Mouse (Mus musculus): ENCODE results near the gene Pcca.

Pcca gene

GRCm38 (mm10) chr14:122747860-122748842 is 214.0 kb downstream of the Pcca start:
- no peak for DNase-seq (ENCODE audit: low spot score)

DNA sequence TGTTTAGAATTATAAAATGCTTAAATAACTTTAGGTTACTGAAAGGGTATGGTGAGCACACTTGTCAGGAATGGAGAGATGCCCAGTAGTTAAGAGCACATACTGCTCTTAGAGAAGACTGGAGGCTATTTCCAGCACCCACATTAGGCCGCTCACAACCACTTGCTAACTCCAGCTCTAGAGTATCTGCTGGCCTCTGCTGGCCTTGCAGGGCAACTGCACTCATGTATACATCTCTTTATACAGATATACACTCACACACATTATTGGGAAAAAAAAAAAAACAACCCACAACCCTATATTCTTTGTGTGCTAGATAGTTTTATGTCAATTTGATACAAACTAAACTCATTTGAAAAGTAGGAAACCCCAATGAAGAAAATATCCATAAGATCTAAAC is 217.4 kb downstream of the Pcca start:
- no peak for DNase-seq (ENCODE audit: low spot score)

- DNase-seq (ENCODE audit: low spot score), result no peak
Measured at GRCm38 (mm10) chr14:122753278-122753677, 219.2 kb downstream of the Pcca start.

DNA sequence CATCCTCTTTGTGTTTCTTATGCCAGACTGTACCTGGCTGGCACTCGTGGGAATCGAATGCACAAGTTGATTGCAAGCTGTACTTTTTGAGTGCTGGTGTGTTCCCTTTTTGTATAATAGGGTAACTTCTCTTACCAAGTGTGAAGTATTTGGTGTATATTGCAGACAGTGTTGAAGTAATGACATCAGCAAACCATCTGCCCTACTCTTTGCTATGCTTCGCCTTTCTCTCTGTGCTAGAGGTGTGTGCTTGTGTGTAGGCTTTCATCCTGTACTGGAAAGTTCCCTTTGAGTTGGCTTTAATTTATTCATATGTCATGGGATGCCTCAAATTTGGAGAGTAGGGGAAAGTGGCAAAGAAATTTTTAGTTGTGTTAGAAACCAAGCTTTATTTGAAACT is 220.2 kb downstream of the Pcca start:
- DNase-seq (ENCODE audit: low spot score), result no peak

- no peak for DNase-seq (ENCODE audit: low spot score)
Measured at GRCm38 (mm10) chr14:122755559-122755958, 221.4 kb downstream of the Pcca start.

DNA sequence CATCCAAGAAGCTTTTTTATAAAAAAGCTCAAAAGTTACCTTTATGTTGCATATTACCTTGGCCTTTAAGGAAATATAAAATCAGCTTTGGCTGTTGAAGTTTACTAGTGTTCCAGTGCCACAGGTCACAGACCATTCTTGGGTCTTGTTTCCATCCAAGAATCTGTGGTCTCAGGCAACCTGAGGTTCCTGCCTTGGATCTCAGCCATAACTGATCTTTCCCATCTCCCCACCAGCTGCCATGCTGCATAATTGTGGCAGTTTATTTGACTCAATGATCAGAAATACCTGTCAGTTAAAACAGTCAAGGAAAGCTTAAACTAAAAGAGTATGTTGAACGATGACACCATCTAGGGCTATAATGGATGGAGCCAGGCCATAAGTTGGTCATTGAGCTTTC is 222.5 kb downstream of the Pcca start:
- no peak for DNase-seq (ENCODE audit: low spot score)

DNA sequence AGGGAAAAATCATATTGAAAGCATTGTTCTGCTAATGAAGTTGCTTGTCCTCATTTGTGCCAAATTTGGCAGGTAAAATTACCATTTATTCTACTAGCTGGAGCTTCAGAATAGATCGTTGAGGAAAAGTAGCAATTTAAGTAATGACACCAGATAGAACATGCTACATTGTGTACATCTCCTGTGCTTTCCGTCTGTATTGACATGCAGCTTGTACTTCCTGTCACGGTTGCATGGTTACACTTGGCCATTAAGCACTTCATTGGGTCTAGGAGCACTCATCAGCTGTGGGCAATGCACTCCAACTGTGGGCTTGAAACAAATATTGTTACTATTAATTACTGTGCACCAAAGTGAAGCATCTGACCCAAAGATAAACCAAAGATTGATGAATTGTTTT is 225.8 kb downstream of the Pcca start:
- DNase-seq (ENCODE audit: low spot score), result no peak

- no peak for DNase-seq (ENCODE audit: low spot score)
Measured at GRCm38 (mm10) chr14:122760803-122761202, 226.7 kb downstream of the Pcca start.

- no peak for DNase-seq (ENCODE audit: low spot score)
Measured at GRCm38 (mm10) chr14:122762603-122763002, 228.5 kb downstream of the Pcca start.

DNA sequence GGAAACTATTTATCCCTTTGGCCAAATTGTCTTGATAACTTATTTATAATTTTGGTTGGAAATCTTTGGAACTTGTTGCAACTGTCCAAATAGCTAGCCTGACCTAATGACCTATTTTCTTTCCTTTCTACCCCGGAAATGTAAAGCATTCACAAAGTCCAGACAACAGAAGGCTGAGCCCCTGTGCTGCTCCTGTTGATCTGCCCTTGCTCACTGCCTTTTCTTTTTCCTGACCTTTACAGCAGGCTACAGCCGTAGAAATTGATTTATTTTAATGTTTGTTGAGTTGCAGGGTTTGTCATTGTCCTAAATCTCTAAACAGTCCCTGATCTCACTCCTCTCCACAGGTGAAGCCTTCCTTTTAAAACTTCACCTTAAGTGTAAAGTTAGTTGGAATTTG is 231.8 kb downstream of the Pcca start:
- no peak for DNase-seq (ENCODE audit: low spot score)

GRCm38 (mm10) chr14:122766448-122766847 is 232.3 kb downstream of the Pcca start:
- no peak for DNase-seq (ENCODE audit: low spot score)

GRCm38 (mm10) chr14:122784701-122785100 is 250.6 kb downstream of the Pcca start:
- no peak for DNase-seq (ENCODE audit: low spot score)

GRCm38 (mm10) chr14:122788199-122788598 is 254.1 kb downstream of the Pcca start:
- DNase-seq (ENCODE audit: low spot score), result no peak

- no peak for DNase-seq (ENCODE audit: low spot score)
Measured at GRCm38 (mm10) chr14:122790111-122790510, 256.0 kb downstream of the Pcca start.

DNA sequence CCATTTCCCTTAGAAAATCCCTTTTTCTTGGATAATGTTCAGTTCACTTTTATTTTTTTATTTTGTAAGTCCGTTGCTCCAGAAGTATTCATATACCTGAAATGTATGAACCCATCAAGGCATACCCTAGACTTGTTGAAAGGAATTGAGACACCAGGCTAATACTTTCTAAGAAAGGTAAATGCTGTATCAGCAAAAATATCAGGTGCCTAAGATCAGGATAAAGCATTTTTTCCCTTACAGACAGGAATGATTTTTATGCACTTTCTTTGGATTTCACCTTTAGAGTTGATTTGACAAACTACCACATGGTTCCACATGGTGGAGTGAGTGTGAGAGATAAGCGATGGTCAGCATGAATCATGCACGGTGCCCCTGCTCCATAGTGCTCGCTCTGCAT is 259.2 kb downstream of the Pcca start:
- DNase-seq (ENCODE audit: low spot score), result no peak

GRCm38 (mm10) chr14:122800296-122800695 is 266.2 kb downstream of the Pcca start:
- DNase-seq (ENCODE audit: low spot score), result no peak

- no peak for DNase-seq (ENCODE audit: low spot score)
Measured at GRCm38 (mm10) chr14:122821002-122821401, 286.9 kb downstream of the Pcca start.

DNA sequence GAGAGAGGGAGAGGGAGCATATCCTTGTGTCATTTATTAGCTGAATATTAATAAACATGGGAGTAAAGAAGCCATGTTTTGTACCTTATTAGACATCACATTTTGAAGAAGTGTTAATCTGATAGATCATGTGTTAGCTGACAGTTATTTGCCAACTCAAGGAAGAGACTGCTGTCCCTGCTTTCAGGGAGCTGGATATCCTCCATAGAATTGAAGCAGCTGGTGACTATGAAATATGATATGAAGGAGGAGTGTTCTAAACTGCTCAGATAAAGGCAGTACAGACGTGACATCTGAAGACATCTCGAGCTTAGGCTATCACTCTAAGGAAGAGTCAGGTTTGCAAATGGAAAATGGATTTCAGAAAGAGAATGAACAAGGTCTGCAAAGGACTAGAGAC is 289.7 kb downstream of the Pcca start:
- DNase-seq (ENCODE audit: low spot score), result no peak

- DNase-seq (ENCODE audit: low spot score), result no peak
Measured at GRCm38 (mm10) chr14:122825464-122825863, 291.3 kb downstream of the Pcca start.

DNA sequence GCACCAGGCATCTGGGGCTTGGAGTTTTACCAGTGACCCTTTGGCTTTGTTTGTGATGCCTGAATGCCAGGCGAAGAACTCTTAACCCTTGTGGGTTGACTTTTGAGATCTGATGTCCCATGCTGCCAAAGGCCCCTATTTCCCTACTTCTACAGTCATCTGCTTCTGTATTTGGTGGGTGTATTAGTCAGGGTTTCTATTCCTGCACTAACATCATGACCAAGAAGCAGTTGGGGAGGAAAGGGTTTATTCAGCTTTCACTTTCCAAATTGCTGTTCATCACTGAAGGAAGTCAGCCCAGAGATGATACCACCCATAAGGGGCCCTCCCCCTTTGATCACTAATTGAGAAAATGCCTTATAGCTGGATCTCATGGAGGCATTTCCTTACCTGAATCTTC is 296.3 kb downstream of the Pcca start:
- DNase-seq (ENCODE audit: low spot score), result no peak

- no peak for DNase-seq (ENCODE audit: low spot score)
Measured at GRCm38 (mm10) chr14:122833666-122834065, 299.5 kb downstream of the Pcca start.

GRCm38 (mm10) chr14:122834753-122835152 is 300.6 kb downstream of the Pcca start:
- DNase-seq (ENCODE audit: low spot score), result no peak

DNA sequence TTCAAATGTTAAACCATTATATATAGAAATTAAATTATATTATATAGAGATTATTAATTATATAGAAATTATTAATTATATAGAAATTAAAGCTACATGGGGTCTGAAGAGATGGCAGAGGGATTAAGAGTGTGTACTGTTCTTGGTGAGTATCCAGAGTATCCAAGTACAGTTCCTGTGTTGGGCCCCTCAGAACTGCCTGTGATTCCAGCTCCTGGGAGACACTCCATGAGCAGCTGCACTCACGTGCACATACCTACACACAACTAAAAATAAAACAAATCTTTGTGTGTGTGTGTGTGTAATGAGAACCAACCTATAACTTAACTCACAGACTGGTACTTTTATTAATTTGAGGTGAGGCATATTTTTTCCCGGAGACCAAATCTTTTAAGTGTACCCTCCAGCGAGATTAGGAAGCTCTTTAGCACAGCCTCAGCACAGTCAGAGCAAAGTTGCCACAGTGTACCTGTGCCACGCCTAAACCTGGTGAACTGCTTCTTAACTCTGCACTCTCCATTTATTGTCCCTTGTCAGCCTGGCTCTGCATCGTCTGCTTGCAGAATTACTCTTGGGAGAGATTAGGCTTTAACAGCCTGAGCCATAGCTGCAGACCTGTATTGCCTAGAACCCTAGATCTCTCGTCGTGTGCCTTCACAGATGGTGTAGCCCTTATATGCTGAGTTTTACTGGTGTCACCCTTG is 301.5 kb downstream of the Pcca start:
- DNase-seq (ENCODE audit: low spot score), result no peak

Data from yolk sac, embryonic 10.5 days (tissue).